Mouse (Mus musculus) heart, embryonic 16.5 days (tissue): ENCODE measurements around the gene Stam2. TPM values are rescaled to one million over a fixed set of nuclear protein-coding genes. Genes with fewer than 3 reads are reported as not detected.
A peak's percentile ranks its signal among the peaks of the same experiment; 100 is the strongest.

ENCODE experiments used
- ATAC-seq: fragments of 200-750 bp; cut with Nextera tagmentation; replicated peaks from 2 replicates; pipeline ENCODE4 v1.8.0; 2017; ENCODE audit warnings: moderate number of reproducible peaks; ENCODE audit not compliant: insufficient read depth, low FRiP score; ENCODE audit errors: extremely low read depth
- H3K27ac ChIP-seq: fragments of 300-500 bp; sonication (generic); 2 replicates; pipeline ENCODE4 v1.5.1; 2014; ENCODE audit warnings: mild to moderate bottlenecking, low read length, control low read depth, moderate library complexity
- H3K27me3 ChIP-seq: fragments of 300-500 bp; sonication (generic); 2 replicates; pipeline ENCODE4 v1.6.1; 2014; ENCODE audit warnings: low read length, mixed read lengths; ENCODE audit not compliant: control insufficient read depth, insufficient read depth
- H3K36me3 ChIP-seq: fragments of 300-500 bp; sonication (generic); 2 replicates; pipeline ENCODE4 v1.6.1; 2014; ENCODE audit not compliant: control insufficient read depth, insufficient read depth
- H3K4me1 ChIP-seq: fragments of 300-500 bp; sonication (generic); 2 replicates; pipeline ENCODE4 v1.6.1; 2014; ENCODE audit warnings: low read length, mixed read lengths; ENCODE audit not compliant: control insufficient read depth, insufficient read depth
- H3K4me2 ChIP-seq: fragments of 300-500 bp; sonication (generic); 2 replicates; pipeline ENCODE4 v1.6.1; 2014; ENCODE audit warnings: low read depth, mild to moderate bottlenecking, control low read depth, low read length
- H3K4me3 ChIP-seq: fragments of 300-500 bp; sonication (generic); 2 replicates; pipeline ENCODE4 v1.5.1; 2014; ENCODE audit warnings: mild to moderate bottlenecking, control low read depth, low read length
- H3K9ac ChIP-seq: fragments of 300-500 bp; sonication (generic); 2 replicates; pipeline ENCODE4 v1.6.1; 2014; ENCODE audit warnings: low read length, control low read depth
- H3K9me3 ChIP-seq: fragments of 300-500 bp; sonication (generic); replicated peaks from 2 replicates; pipeline ENCODE4 v1.6.1; 2016; ENCODE audit warnings: low read length; ENCODE audit not compliant: control insufficient read depth
- WGBS: fragments of 180-500 bp; shearing (Covaris S2); extraction: QIAGEN DNeasy Blood & Tissue Kit; methylation state at CpG from one replicate; pipeline ENCODE4 v1.1.7; 2014; 5-methylcytosine and 5-hydroxymethylcytosine counted together
- polyA plus RNA-seq: library from polyadenylated mRNA; unstranded; fragments of >200 nt; fragmentation: Nextera tagmentation; extraction: Ambion mirVana; gene quantifications from 2 replicates; pipeline ENCODE4 v1.2.1, GENCODE M21; 2015

The Stam2 gene
- polyA plus RNA-seq, 1 experiment from 2014 or later = 27.7 TPM

DNA sequence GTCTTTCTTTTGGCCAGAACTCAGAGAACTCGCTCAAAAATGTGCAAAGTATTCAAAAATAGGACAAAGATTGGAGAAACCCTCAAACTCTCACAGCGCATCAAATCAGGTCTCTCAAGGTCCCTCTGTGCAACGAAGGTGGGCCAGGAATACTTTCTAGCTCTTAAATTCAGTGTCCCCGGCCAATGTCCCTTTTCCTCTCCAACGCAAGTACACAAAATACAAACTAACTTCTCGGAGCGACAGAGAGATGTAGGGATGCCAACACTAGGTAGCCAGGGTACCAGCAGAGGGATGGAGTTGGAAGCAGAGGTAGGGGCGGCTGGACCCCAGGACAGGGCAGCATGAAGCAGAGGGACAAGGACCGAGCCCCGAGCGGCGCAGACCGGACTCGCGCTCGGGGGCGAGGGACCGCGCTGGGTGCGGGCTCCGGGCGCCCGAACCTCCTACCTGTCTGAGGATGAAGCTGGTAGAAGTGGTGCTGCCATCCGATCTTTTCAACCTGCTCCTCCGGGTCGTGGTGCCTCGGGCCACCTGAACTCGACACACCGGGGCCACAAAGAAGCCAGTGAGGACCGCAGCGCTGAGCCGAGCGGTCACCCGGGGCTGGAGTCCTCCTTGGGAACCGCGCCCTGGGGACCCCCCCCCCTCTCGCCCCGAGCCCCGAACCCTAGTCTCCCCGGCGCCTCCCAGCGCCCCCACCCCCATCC, 66.6 kb downstream of the Stam2 start:
- peak overlapping the region; percentile 73 for H3K4me3 ChIP-seq
- peaks cover 7% of the 10 kb centered on the region; the same call in 1 of the 2 replicates for H3K4me1 ChIP-seq
- no peaks in the 10 kb centered on the region for H3K9me3 ChIP-seq
- ATAC-seq = peak; percentile 26; the same call in 1 of the 2 replicates
- peak overlapping the region; percentile 76 for H3K9ac ChIP-seq
- H3K27ac ChIP-seq = no peak overlapping the region
- peak overlapping the region; percentile 92 for H3K4me2 ChIP-seq
- peaks cover 5% of the 10 kb centered on the region; the same call in 1 of the 2 replicates for H3K27me3 ChIP-seq
- H3K36me3 ChIP-seq = no peaks in the 10 kb centered on the region
- under 1% methylated on average over 42 of the region's 42 CpGs for WGBS

DNA sequence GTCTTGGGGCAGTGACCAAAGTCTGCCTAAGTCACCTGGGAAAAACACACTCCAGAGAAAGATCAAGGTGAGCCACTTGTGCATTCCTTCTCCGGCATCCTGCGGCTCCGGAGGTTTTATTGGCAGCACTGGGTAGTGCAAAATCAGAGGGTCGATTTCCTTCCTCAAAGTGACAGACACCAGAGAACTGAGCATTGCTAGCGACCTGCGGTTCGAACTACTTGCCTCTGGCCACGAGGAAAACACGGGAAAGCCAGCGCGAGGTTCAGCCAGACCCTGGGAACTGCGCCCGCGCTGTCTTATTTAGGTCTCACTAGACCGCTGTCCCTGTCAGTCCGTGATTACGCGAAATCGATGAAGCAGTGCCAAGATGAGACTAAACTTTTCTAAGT, 67.2 kb downstream of the Stam2 start:
- Histone ChIP-seq H3K9me3 (no peaks in the 10 kb centered on the region), H3K36me3 (no peaks in the 10 kb centered on the region), H3K4me3 (peak overlapping the region; percentile 73), H3K27me3 (peaks cover 5% of the 10 kb centered on the region; the same call in 1 of the 2 replicates), H3K4me1 (peaks cover 7% of the 10 kb centered on the region; the same call in 1 of the 2 replicates), H3K9ac (no peak overlapping the region), H3K27ac (no peak overlapping the region), H3K4me2 (peak overlapping the region; percentile 92)
- 1% methylated on average over 19 of the region's 19 CpGs for WGBS
- ATAC-seq = no peak

DNA sequence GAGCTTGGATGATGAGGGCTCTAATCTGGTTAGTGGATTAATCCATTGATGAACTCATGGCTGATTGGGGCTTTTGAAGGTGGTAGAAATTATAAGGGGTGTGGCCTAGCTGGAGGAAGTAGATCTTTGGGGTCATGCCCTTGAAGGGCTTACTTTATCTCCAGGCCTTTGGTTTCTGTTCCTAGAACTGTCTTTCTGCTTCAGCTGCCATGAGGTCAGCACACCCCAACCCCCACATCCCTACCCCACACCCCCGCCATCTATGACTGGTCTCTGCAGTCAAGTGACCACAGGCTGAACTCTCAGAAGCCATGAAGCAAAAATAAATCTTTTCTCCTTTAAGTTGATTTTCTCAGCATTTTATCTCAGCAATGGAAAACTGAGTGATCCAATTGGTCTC, 68.9 kb downstream of the Stam2 start:
- Histone ChIP-seq H3K36me3 (no peaks in the 10 kb centered on the region), H3K4me2 (no peak overlapping the region), H3K9ac (no peak overlapping the region), H3K4me3 (no peak overlapping the region), H3K9me3 (no peaks in the 10 kb centered on the region), H3K4me1 (peaks cover 7% of the 10 kb centered on the region; the same call in 1 of the 2 replicates), H3K27ac (no peak overlapping the region), H3K27me3 (peaks cover 5% of the 10 kb centered on the region; the same call in 1 of the 2 replicates)
- WGBS = 79% methylated on average over 1 of the region's 1 CpGs
- ATAC-seq = no peak

DNA sequence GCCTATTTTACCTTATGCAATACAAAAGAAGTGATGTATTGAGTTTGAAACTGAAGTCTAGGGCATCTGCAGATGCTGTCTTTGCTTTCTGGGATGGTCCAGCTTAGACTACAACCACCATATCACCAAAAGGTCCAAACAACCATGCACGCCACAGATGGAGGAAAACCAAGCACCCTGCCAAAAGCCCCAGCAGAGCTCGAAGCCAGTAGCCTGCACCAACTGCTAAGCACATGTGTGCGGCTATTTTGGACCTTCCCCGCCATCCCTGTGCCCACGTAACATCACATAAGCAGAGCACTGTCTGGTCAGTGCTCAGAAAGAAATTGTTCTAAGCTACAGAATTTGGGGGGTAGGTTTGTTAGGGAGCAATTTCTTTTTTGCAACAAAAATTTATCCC, 71.3 kb downstream of the Stam2 start:
- WGBS = 86% methylated on average over 5 of the region's 5 CpGs
- Histone ChIP-seq H3K36me3 (no peaks in the 10 kb centered on the region), H3K4me2 (no peak overlapping the region), H3K4me1 (0 out of 2 replicates have a peak, but pooled peaks cover 3% of the 10 kb centered on the region), H3K27ac (no peak overlapping the region), H3K9me3 (0 out of 2 replicates have a peak, but pooled peaks cover 4% of the 10 kb centered on the region), H3K9ac (no peak overlapping the region), H3K4me3 (no peak overlapping the region), H3K27me3 (peaks cover 4% of the 10 kb centered on the region; the same call in 1 of the 2 replicates)
- no peak for ATAC-seq

DNA sequence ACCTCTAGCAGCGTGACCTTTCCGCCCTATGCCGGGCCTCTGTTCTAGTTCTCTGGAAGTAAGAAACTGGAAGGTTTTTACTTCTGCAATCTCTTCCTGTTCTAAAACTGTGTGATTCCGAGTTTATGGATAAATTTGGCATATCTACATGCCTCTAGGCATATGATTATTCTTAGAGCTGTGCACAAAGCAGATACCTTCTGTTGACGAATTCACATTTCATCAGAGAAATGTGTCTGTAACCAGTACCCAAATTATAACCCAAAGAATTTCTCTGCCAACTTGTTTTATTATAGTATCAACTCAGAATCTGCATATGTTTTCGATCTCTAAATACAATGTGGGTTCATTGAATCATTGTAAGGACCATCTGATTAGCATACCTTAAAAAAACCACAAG, 73.6 kb downstream of the Stam2 start:
- WGBS = 80% methylated on average over 6 of the region's 6 CpGs

DNA sequence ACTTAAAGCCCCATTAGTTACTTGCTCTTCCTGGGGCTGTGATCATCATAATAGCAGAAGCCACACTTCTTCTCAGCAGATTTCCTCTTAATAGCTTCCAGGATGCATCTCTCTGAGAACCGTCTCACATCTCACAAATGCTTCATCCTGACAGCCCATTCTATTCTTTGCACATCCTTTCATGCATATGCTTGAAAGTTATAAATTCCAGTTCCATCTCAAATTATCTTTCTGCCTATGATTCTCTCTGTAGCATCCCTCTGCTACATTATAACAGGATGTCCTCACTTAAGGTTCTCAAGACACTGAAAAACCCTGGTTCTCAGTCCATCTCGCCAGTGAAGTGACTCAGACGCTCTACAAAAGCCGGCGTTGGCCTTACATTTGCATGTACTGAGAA, 85.4 kb downstream of the Stam2 start:
- Histone ChIP-seq H3K4me1 (no peaks in the 10 kb centered on the region), H3K36me3 (no peaks in the 10 kb centered on the region), H3K27me3 (no peaks in the 10 kb centered on the region), H3K9ac (no peak overlapping the region), H3K4me2 (no peak overlapping the region), H3K27ac (no peak overlapping the region), H3K4me3 (no peak overlapping the region), H3K9me3 (no peaks in the 10 kb centered on the region)
- WGBS = 84% methylated on average over 5 of the region's 5 CpGs
- ATAC-seq = no peak

More for the DNA sequence above, 73.6 kb downstream of the Stam2 start:
- Histone ChIP-seq H3K9me3 (0 out of 2 replicates have a peak, but pooled peaks cover 4% of the 10 kb centered on the region), H3K27ac (no peak overlapping the region), H3K36me3 (no peaks in the 10 kb centered on the region), H3K4me2 (no peak overlapping the region), H3K4me3 (no peak overlapping the region), H3K9ac (no peak overlapping the region), H3K4me1 (no peaks in the 10 kb centered on the region), H3K27me3 (no peaks in the 10 kb centered on the region; the same call in 1 of the 2 replicates)
- ATAC-seq = no peak

DNA sequence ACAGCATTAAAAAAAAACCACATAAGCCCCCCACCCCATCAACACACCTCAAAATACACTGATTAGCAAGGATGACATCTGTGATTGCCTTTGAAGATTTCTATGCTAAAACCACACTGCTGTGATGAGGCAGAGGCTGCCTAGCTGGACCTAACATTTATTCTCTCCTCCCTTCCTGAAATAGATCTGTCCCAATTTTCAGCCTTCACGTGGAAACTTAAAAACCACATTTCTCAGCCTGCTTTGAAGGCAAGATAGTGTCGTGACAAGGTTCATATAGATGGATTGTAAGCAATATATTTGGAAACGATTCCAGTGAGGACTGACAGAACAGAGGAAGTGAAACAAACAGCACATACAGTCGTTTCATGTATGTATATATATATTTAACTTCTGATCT, 87.5 kb downstream of the Stam2 start:
- no peaks in the 10 kb centered on the region for H3K4me1 ChIP-seq
- no peaks in the 10 kb centered on the region for H3K9me3 ChIP-seq
- H3K4me3 ChIP-seq = no peak overlapping the region
- H3K9ac ChIP-seq = no peak overlapping the region
- no peak for ATAC-seq
- no peaks in the 10 kb centered on the region for H3K27me3 ChIP-seq
- H3K4me2 ChIP-seq = no peak overlapping the region
- H3K36me3 ChIP-seq = no peaks in the 10 kb centered on the region
- WGBS = 56% methylated on average over 4 of the region's 4 CpGs
- H3K27ac ChIP-seq = no peak overlapping the region

DNA sequence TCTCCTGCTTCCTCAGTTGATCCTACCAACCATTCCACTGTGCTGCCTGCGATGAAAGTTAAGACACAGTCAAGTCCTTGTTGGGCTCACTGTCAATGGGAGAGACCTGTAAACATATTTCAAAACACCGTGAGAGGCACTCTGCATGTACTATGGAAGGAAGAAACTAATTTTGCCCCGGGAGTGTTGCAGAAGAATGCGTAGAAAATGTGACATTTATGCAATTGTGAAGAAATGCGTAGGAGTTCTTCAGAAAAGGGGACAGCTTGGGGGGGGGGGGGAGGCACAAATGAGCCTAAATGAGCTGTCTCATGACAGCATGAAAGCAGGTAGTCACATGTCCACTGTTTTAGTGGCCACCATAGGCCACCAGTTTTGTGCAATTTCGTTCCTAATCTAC, 90.5 kb downstream of the Stam2 start:
- H3K27me3 ChIP-seq = no peaks in the 10 kb centered on the region
- H3K27ac ChIP-seq = no peak overlapping the region
- no peak for ATAC-seq
- peaks cover 3% of the 10 kb centered on the region for H3K4me1 ChIP-seq
- no peak overlapping the region for H3K9ac ChIP-seq
- no peak overlapping the region for H3K4me3 ChIP-seq
- no peaks in the 10 kb centered on the region for H3K36me3 ChIP-seq
- WGBS = 88% methylated on average over 6 of the region's 6 CpGs
- no peak overlapping the region for H3K4me2 ChIP-seq
- no peaks in the 10 kb centered on the region for H3K9me3 ChIP-seq

DNA sequence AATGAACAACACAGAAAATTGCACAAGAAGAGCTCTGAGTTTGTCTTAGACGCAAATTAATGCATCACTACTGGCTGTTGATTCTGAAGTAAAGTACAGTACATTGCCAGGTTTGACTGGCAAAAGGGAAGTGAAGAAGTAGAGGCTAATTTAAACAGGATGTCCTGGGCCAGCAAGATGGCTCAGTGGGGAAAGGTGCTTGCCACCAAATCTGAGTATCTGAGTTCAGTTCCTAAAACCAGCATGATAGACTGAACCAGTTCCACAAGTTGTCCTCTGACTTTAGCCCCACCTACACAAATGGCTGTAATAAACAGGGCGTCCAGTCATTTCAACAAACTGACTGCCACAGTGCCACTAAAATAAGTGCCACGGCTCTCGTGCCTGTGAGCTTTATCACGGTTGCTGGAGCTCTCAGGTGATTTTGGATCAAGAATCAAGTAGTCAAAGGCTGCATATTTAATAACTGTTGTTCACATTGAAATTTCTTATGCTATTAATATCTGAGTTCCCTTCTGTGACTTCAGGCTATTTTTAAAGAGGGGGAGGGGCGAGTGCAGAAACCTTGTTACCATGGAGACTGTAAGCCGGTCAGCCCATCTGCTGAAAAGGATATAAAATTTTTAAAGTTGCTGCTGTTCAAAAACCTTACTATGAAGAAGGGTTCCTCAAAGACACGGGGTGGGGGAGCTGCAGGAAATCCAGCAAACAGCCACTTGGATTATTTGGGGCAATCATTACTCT, 94.7 kb downstream of the Stam2 start:
- no peak for ATAC-seq
- Histone ChIP-seq H3K27ac (0 out of 2 replicates have a peak overlapping the region, but pooled peaks have one; percentile 45), H3K4me2 (0 out of 2 replicates have a peak overlapping the region, but pooled peaks have one; percentile 20)

More for the DNA sequence above, 94.7 kb downstream of the Stam2 start:
- Histone ChIP-seq H3K4me1 (peaks cover 3% of the 10 kb centered on the region), H3K9me3 (no peaks in the 10 kb centered on the region), H3K27me3 (no peaks in the 10 kb centered on the region), H3K9ac (no peak overlapping the region), H3K4me3 (no peak overlapping the region), H3K36me3 (no peaks in the 10 kb centered on the region)
- WGBS = 52% methylated on average over 8 of the region's 8 CpGs
